Mouse (Mus musculus) cerebellum, adult 18-20 months (tissue): ENCODE measurements around the gene Zkscan14.

Experiments used
- DNase-seq, 2 experiments: peaks; one replicate each; pipeline ENCODE4 v3.0.0; 2021

Gene Zkscan14

DNA sequence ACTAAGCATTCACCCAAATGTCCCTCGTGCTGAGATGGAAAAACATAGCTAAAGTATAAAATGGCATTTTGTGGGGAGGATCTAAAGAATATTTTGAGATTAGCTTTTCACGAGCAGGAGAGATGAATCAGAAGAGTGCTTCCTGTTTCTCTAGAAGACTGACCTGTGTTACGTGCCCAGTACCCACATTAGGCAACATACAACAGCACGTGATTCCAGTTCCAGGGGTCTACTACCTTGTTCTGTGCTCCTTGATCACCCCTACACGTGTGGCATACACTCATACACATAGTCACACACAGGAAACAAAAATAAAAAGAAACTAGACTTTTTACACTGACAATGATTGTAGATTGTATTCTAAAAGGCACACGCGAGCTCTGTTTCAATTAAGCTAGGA is 1.3 kb downstream of the Zkscan14 start:
- no peak for DNase-seq

DNA sequence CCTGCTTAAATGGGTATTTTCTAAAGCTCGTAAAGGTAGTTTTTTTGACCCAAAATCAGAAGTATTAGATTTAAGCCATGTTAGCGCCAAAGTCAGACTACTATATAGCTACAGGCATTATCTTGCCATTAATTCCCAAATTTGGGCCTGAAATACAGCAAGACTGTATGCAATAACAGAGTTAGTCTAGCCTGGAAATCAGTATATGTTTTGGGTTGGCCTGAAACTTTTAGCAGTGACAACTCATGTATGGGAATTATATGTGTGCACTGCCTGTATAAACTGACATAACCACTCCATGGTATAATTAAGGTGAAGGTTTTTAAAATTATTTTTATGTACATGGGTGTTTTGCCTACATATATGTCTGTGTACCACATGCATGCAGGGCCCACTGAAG is 9.7 kb downstream of the Zkscan14 start, which contains the start of gene Atp5j2:
TSS of gene Atp5j2 (minus strand) at position 101 of the 400 bp plus-strand sequence.
- no peak for DNase-seq

DNA sequence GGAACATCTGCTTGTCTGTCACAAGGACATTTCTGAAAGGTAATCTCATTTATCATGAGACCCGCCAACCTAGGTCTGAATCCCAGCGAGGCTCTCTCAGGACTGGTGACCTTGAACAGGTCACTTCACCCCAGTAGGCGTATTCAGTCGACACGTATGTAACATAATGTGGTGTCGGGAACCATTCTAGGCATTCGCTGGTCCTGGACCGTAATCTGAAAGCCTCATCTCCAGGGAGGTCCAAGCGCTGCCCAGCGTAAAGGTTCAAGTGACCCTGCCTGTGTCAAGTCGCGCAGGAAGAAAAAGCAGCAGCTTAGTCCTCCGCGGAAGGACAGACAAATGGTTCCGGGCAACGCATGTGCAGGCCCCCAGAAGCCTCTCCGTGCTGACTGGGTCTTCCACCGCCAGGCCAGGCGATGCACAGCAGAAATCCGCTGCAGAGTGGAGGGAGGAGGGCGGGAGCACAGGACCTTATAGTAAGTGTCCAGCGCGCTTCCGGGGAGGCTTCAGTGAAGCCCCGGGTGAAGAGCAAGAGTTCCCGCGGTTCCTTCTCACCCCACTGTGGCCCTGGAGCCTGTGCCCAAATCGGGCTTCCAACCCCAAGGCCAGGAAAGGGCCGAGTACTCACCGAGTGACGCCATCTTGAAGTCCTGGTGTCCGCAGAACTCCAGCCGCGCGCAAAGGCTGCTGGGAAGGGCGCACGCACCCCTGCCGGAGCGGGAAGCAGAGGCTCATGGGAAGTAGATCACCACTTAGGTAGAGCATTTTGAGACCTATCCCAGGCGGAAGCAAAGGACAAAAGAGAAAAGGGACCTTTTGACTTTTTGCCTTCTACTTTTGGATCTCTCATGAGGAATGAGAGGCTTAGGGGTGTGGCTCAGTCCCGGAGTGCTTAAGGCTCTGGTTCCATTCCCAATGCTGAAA is 10.5 kb downstream of the Zkscan14 start:
- DNase-seq = peak; percentile 95

DNA sequence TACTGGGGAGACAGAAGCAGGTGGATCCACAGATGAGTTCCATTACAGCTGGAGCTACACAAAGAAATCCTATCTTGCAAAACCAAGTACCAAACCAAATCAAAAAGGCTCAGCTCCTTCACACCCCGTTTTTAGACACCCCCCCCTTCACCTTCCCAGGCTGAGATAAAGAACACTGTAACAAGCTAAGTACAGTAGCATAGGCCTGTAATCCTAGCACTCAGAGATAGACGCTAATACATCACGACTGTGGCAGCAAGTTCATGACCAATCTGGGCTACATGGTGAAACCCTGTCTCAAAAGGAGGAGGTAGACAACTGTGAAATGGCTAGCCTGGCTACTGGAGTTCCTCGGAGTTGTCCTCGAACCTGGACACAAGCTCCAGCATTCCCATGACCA is 11.3 kb downstream of the Zkscan14 start:
- DNase-seq = no peak

DNA sequence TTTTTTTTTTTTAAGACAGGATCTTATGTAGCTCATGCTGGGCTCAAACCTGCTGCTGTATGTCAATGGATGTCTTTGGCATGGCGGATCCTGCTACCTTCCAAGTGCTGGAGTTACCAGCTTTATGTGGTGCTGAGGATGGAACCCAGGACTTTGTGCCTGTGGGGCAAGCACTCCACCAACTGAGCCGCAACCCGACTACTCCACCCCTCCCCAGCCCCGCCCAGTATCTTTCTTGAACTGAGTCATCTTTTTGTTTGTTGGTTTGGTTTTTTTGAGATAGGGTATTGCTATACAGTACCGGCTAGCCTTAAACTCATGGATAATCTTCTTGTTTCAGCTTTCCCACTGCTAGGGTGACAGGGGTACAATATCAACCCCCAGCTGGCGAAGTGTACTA is 12.3 kb downstream of the Zkscan14 start:
- DNase-seq = no peak

DNA sequence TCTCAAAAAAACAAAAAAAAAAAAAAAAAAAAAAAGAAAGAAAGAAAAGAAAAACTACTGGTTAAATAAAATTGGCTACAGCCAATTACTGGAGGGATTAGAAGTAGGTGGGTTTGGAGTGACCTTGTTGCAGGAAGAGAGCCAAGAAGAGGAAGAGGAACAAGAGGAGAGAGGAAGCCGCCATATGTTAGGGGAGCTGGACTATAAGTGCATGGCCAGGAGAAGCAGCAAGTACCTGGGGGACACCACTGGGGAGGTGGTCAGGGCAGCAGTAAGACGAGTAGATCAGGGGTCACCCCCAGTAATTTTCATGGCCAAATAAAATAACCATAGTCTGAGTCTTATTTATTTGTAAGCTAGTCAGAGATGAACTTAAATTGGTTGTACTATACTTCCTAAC is 16.4 kb downstream of the Zkscan14 start:
- DNase-seq = no peak

DNA sequence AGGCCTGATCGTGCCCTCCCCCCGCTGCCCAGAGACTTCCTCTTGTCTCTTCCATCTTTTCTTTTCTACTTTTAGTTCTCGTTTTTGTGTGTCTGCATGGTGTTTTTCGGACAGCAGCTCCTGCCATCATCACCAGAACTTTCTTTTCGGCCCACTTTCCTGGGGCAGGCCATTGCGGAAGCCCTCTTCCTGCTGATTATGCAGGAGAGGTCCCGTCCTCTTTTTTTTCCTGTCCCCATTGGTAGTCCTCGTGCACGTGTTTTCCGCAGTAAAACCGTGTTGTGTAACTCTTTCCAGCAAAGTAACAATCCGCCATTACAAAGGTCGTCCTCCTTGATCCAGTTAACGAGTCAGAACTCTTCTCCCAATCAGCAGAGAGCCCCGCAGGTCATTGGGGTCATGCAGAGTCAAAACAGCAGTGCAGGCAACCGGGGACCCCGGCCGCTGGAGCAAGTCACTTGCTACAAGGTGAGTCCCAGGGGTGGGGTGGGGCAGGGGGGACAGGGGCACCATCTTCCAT is 23.1 kb downstream of the Zkscan14 start:
- no peak for DNase-seq

DNA sequence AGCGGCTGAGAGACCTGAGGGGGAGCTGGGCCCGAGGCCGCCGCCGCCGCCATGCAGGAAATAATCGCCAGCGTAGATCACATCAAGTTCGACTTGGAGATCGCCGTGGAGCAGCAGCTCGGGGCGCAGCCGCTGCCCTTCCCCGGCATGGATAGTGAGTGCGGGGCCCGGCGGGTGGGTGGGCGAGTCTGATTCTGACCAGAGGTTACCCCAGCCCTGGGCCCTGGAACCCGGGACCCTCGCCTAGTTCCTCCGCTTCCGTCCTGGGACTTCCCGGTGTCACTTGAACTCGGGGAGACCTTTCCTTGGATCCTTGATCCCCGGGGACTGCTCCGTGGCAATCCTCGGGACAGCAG is 34.4 kb downstream of the Zkscan14 start:
- DNase-seq = no peak

DNA sequence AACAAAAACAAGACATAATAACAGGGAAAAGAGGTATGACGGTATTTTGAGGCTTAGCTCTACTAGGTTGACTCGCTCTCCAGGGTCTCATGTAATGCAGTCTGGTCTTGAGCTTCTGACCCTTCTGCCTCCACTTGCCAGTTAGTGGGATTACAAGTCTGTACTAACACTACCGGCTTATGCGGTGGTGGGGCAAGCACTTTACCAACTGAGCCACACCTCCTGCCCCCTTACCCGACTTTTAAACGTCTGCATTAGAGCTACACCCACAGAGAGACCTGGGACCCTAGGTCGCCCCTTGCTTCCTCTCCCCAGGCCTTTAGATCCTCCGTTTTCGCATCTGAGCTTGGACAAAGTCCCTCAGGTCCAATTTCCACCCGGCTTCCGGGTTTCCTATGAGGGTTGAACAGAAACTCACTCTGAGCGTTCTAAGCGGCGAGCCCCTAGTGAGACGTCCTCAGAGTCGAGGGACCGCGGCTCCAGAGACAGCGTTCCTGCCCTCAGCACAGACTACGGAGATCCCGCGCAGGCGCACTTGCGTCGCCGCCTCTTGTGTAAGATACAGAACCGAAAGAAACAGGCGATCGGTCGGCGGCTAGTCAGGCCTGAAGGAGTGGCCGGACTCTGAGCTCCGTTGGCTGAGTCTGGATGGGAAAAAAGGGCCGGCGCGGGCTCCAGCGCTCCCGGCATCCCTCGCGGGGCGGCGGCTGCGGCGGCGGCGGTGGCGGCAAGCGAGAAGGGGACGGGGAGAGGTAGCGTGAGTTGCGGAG is 34.9 kb downstream of the Zkscan14 start, which contains the start of the genes Ptcd1 and Cpsf4:
TSS of gene Ptcd1 (minus strand) at position 573 of the 770 bp plus-strand sequence.
TSS of gene Cpsf4 (plus strand) at position 678 of the 770 bp plus-strand sequence.
- peak; percentile 99 for DNase-seq

DNA sequence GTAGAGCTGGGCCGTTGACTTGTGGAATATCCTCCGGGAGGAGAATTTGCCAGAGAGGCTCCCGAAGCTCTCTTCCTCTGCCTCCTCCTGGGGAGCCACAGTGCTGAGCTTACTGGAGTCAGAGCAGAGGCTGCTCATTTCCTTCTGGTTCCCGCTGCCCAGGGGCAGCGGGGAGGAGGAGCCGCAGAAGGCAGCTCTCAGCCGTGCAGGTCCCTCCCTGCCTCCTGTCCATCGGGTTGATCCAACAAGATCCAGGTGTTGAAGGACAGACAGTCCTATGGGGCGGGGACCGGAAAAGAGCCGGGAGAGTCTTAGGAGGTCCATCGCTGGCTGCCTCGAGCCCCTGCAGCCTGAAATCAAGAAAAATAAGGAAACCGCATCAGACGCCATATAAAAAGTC is 36.5 kb downstream of the Zkscan14 start:
- DNase-seq = no peak

DNA sequence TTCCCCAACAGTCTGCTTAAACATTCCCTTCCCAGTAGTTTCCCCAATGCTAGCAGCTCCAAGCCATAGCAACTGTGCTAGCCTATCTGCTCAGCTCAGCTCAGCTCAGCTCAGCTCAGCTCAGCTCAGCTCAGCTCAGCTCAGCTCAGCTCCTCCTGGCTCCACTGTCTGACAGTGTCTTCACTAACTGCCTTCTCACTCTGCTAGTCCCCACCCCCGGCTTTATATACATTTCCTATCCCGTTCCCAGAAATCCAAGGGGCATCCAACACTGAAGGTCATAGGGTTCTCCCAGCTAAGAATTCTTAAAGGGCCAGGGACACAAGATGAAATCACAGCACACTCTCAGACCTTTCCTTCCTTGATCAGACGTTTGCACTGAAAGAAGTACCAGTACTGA is 37.0 kb downstream of the Zkscan14 start:
- no peak for DNase-seq

DNA sequence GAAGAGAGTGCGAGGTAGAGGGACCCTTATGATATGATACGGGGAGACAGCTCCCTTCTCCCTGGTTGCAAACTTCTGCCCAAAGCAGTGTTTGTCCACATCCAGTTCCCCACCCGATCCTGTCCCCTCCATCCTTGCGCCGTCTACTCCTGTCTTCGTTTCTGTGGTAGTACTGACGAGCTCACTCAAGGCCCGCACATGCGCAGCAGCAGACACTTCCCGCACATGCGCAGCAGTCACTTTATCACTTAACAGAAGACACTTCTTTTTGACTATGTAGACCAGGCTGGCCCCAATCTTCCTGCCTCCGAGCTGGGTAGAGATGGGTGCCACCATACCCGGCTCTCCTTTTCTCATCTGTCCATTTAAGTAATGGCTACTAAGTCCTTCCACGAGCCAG is 40.3 kb downstream of the Zkscan14 start:
- DNase-seq = no peak

DNA sequence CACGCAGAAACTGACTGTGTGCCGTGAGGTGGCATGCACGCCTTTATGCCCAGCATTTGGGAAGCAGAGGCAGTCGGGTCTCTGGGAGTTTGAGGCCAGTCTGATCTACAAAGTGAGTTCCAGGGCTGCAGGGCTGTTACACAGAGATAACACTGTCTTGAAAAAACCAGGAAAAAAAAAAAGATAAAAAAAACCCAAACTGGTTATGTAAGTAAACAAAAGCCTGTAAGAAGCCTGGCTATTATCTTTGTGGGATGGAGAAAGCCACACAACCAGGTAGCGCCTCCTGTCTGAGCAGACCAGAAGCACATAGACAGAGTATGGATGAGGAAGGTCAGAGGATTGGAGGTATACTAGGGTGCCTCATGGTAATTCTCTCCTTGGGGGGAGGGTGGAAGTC is 49.0 kb downstream of the Zkscan14 start:
- DNase-seq = no peak

DNA sequence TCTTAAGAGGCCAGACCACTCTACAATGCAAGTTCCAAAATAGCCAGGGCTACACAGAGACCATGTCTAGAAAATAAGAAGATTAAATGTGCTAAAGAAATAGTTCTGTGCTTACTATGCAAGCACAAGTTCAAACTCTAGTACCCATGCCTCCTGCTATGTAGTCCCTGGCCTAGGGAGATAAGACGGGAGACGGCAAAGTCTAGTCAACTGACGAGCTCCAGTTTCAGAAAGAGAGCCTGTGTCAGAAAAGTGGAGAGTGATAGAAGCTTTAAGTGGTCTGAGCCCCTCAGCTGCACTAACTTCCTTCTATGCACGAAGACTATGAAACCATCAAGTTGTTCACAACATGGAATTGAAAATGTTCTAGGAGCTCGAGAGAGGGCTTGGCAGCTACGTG is 52.4 kb downstream of the Zkscan14 start:
- DNase-seq = no peak

DNA sequence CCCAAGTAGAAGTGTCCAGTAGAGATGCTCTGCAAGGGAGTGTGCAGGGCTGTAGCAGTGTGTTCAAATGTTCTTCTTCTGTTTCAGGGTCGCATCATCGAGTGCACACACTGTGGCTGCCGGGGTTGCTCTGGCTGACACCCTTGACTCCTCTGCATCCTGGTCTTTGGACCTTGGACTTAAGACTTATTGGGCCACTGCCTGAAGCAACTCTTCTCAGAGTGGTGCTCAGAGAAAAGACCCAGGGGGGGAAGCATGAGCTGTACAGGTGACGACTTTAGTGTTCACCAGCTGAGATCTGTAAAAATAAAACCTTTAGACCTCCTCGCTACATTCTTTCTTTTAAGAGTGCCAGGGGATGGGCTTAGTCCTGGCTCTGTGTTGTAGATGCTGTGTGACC is 53.9 kb downstream of the Zkscan14 start:
- no peak for DNase-seq
